Mouse (Mus musculus) brain, embryonic 14.5 days (tissue): Measurements from ENCODE around the gene Cyp4f37.
"Not testable (repeated sequence)": the region's sequence is repeated elsewhere in the genome, so short reads cannot be mapped to it uniquely, and the experiment has no call there.

Experiments used
- CTCF ChIP-seq: fragments of 200-500 bp; IDR thresholded peaks from 2 replicates; pipeline ENCODE4 v1.5.1; 2012; ENCODE audit warnings: inconsistent platforms, mild to moderate bottlenecking, moderate library complexity, borderline replicate concordance; ENCODE audit not compliant: insufficient read depth, insufficient read length; ENCODE audit errors: extremely low read depth
- POLR2A ChIP-seq: fragments of 200-500 bp; IDR thresholded peaks from 2 replicates; pipeline ENCODE4 v1.6.1; 2012; ENCODE audit warnings: mild to moderate bottlenecking, inconsistent platforms, borderline replicate concordance; ENCODE audit not compliant: poor library complexity, insufficient read depth, insufficient read length, severe bottlenecking; ENCODE audit errors: extremely low read depth

- not testable (repeated sequence) for TF ChIP-seq CTCF, POLR2A
Measured at GRCm38 (mm10) chr17:32610231-32610630, 10.9 kb upstream of the Cyp4f37 start.
